Mouse (Mus musculus): Measurements from ENCODE around the gene Nfasc. TPM values are rescaled to one million over a fixed set of nuclear protein-coding genes. Genes with fewer than 3 reads are reported as not detected.

The Nfasc gene
- polyA plus RNA-seq, 1 experiment from 2014 or later = 32.8 TPM

DNA sequence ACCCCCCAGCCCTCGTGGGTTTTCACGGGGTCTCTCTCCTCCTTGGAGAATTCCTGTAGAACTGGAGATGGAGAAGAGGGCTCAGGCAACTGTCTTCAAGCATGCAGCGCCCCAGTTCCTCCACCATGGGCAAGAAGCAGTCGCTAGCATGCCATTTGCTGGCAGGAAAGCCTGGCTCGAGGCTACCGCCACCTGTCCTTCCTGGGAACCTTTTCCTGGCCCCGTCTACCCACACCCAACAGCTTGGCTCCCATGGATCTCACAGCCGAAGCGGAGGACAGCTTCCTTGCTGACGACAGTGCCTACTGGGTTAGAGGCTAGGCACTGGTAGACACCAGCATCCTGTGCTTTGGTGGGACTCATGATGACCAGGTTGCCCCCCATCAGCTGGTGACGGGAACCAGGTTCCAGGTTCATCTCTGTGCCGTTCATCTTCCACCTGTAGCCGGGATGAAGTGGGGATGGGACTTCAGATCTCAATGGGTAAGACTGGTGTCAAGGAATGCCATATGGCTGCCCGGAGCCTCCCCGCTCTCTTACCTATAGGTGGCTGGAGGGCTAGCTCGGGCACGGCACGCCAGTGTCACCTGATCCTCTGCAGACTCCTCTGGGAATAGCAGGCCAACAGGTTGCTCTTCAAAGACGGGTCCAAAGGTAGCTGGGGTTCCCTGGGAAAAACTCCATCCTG is 212.8 kb downstream of the Nfasc start:
- no peak overlapping the region for H3K27ac ChIP-seq (replicated peaks)
- peaks cover 47% of the 10 kb centered on the region for H3K4me1 ChIP-seq
- peaks cover 7% of the 10 kb centered on the region for H3K27me3 ChIP-seq
- H3K4me3 ChIP-seq = no peak overlapping the region
- peaks cover 19% of the 10 kb centered on the region for H3K36me3 ChIP-seq
- WGBS = 90% methylated on average over 19 of the region's 19 CpGs
- H3K4me2 ChIP-seq (replicated peaks) = no peak overlapping the region
- H3K9me3 ChIP-seq = no peaks in the 10 kb centered on the region
- H3K9ac ChIP-seq (replicated peaks) = no peak overlapping the region
- ATAC-seq (ENCODE audit: low FRiP score, low read depth) = no peak

DNA sequence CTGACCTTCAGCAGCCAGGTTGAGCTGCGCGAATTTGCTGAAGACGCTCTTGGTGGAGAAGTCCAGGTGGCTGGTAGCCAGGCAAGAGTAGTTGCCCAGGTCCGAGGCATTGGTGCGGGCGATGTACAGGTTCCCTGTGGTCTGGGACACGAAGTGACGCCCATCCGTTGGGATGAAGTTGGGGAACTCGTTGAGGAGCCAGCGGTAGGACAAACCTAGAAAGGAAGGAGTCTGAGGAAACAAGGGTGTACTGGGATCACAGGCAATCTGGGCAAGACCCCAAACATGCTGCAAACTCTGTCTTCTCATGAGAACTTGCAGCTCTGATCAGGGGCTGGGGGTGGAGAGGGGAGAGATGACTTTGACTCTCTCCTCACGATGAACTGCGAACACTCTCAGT is 213.5 kb downstream of the Nfasc start:
- H3K36me3 ChIP-seq = peaks cover 19% of the 10 kb centered on the region
- H3K4me3 ChIP-seq = no peak overlapping the region
- H3K27ac ChIP-seq (replicated peaks) = no peak overlapping the region
- no peaks in the 10 kb centered on the region for H3K9me3 ChIP-seq
- no peak overlapping the region for H3K4me2 ChIP-seq (replicated peaks)
- no peak overlapping the region for H3K9ac ChIP-seq (replicated peaks)
- H3K27me3 ChIP-seq = peaks cover 7% of the 10 kb centered on the region; the same call in 1 of the 2 replicates
- WGBS = 96% methylated on average over 13 of the region's 13 CpGs
- H3K4me1 ChIP-seq = peaks cover 40% of the 10 kb centered on the region
- ATAC-seq (ENCODE audit: low FRiP score, low read depth) = no peak

DNA sequence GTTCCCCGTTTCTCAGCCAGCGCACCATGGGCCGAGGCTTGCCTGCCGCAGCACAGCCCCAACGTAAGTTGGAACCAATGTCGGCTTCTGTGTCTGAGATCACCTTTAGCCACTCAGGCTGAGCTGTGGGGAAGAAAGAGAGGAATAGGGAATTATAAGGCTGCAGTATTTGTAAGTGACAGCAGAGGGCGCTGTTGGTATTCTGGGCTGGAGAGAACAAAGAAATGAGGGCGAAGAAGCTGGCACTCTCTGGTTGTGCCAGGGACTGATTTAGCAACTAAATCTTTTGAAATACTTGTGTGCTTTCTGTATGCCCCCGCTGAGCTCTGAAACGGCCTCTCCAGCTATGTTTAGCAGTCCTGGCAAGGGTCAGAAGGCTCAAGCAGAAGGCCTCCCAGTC is 215.8 kb downstream of the Nfasc start:
- Histone ChIP-seq H3K36me3 (peaks cover 31% of the 10 kb centered on the region), H3K4me3 (no peak overlapping the region), H3K4me1 (peaks cover 32% of the 10 kb centered on the region), H3K27ac (replicated peaks) (peak overlapping the region; percentile 79), H3K27me3 (peaks cover 7% of the 10 kb centered on the region; the same call in 1 of the 2 replicates), H3K9ac (replicated peaks) (peak overlapping the region; percentile 37; the same call in 1 of the 2 replicates), H3K4me2 (replicated peaks) (peak overlapping the region; percentile 3; the same call in 1 of the 2 replicates), H3K9me3 (no peaks in the 10 kb centered on the region)
- 10% methylated on average over 10 of the region's 10 CpGs for WGBS
- ATAC-seq (ENCODE audit: low FRiP score, low read depth) = peak; percentile 16; the same call in 1 of the 2 replicates

DNA sequence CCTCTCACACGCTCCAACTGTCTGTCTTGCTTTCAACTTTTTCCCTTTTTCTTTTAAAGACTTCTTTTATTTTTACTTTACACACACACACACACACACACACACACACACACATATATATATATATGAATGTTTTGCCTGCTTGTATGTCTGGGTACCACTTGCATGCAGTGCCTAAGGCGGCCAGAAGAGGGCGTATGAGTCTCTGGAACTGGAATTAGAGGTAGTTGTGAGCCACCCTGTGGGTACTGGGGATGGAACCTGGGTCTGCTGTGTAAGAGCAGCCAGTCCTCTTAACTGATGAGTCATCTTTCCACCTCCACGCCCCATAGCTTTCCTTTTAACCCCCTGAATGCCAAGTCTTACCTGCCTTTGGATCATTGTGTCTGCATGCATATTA is 217.7 kb downstream of the Nfasc start:
- no peak for ATAC-seq (ENCODE audit: low FRiP score, low read depth)
- peaks cover 25% of the 10 kb centered on the region for H3K4me1 ChIP-seq
- H3K9me3 ChIP-seq = no peaks in the 10 kb centered on the region
- H3K9ac ChIP-seq (replicated peaks) = no peak overlapping the region
- no peak overlapping the region for H3K4me2 ChIP-seq (replicated peaks)
- H3K36me3 ChIP-seq = peaks cover 33% of the 10 kb centered on the region
- no peak overlapping the region for H3K27ac ChIP-seq (replicated peaks)
- H3K27me3 ChIP-seq = peaks cover 7% of the 10 kb centered on the region; the same call in 1 of the 2 replicates
- WGBS = 39% methylated on average over 4 of the region's 4 CpGs
- H3K4me3 ChIP-seq = no peak overlapping the region

DNA sequence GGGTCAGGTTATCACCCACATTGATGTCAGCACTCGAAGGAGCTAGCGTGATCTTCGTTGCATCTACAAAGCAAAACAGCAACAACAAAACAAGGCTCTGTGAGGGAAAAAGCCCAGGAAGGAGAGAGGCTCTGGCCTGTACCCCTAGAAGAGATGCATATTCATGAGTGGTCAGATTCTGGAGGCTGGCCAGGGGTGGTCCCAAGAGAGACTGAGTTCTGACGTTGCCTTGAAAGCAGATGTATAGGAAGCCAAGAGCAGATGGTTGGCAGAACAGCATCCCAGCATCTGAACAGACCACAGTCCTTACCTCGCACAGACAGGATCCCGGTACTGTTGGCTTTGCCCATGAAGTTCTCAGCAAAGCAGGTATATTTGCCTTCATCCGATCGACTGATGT is 218.5 kb downstream of the Nfasc start:
- ATAC-seq (ENCODE audit: low FRiP score, low read depth) = no peak
- Histone ChIP-seq H3K9ac (replicated peaks) (no peak overlapping the region), H3K9me3 (no peaks in the 10 kb centered on the region), H3K4me2 (replicated peaks) (no peak overlapping the region), H3K36me3 (peaks cover 31% of the 10 kb centered on the region), H3K4me3 (no peak overlapping the region), H3K4me1 (peaks cover 25% of the 10 kb centered on the region), H3K27me3 (peaks cover 7% of the 10 kb centered on the region; the same call in 1 of the 2 replicates), H3K27ac (replicated peaks) (0 out of 2 replicates have a peak overlapping the region, but pooled peaks have one; percentile 35)
- WGBS = 83% methylated on average over 8 of the region's 8 CpGs

DNA sequence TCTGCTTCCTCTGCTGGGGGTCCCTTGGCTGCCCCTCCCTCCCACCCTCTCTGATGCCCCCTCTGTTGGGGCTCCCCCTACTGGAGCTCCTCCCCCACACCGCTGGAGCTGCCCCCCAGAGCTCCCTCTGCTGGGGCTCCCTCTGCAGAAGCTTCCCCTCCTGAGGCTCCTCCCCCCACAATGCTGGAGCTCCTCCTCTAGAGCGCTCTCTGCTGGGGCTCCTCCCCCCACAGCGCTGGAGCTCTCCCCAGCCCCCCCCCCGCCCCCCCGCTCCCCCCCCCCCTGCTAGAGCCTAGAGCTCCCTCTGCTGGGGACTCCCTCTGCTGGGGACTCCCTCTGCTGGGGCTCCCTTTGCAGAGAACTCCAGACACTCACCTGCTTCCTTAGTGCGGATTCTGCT is 220.8 kb downstream of the Nfasc start:
- 20% methylated on average over 3 of the region's 6 CpGs for WGBS

DNA sequence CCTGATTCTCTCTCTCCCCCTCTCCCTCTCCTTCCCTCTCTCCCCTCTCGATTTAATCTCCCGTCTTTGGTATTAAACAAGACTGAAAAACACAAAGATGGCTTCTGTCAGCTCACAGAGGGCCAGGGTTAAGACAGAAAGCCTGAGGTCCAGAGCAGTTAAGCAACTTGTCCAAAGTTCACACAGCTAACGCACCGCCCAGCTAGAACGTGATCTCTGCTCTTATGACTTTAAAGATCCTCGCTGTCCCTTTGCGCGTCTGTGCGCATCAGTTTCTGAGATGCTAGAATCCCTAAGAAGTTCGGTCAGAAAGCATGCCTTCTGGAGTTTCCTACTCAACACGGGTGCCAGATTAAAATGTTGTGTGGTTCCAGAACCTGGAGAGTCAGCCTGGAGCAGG is 221.9 kb downstream of the Nfasc start:
- Histone ChIP-seq H3K4me2 (replicated peaks) (no peak overlapping the region), H3K4me1 (0 out of 2 replicates have a peak, but pooled peaks cover 11% of the 10 kb centered on the region), H3K27me3 (no peaks in the 10 kb centered on the region), H3K36me3 (peaks cover 36% of the 10 kb centered on the region), H3K27ac (replicated peaks) (peak overlapping the region; percentile 46; the same call in 1 of the 2 replicates), H3K9me3 (no peaks in the 10 kb centered on the region), H3K9ac (replicated peaks) (no peak overlapping the region), H3K4me3 (no peak overlapping the region)
- ATAC-seq (ENCODE audit: low FRiP score, low read depth) = no peak
- 91% methylated on average over 11 of the region's 11 CpGs for WGBS

More for the DNA sequence above, 220.8 kb downstream of the Nfasc start:
- no peak overlapping the region for H3K9ac ChIP-seq (replicated peaks)
- no peak; the same call in 1 of the 2 replicates for ATAC-seq (ENCODE audit: low FRiP score, low read depth)
- no peaks in the 10 kb centered on the region for H3K9me3 ChIP-seq
- 0 out of 2 replicates have a peak, but pooled peaks cover 15% of the 10 kb centered on the region for H3K4me1 ChIP-seq
- no peak overlapping the region for H3K4me3 ChIP-seq
- H3K36me3 ChIP-seq = peaks cover 31% of the 10 kb centered on the region
- H3K4me2 ChIP-seq (replicated peaks) = no peak overlapping the region
- H3K27ac ChIP-seq (replicated peaks) = peak overlapping the region; percentile 46; the same call in 1 of the 2 replicates
- H3K27me3 ChIP-seq = peaks cover 7% of the 10 kb centered on the region; the same call in 1 of the 2 replicates

DNA sequence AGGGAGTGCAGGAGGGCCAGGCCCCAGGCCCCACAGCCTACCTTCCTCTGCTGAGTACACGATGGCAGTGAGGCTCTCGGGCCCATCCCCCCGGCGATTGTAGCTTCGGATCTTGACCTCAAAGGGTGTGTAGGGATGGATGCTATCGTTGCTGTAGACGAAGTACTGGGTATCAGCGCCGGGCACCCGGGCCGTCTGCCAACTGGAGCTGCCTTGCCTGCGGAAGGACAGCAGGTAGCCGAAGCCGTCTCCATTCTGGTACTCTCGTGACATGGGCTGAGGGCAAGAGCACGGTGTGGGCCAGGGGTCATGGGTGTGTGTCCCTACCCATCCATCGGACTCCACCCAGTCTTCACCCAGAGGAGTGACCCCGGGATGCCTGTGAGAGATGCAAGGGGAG is 223.0 kb downstream of the Nfasc start:
- WGBS = 91% methylated on average over 18 of the region's 18 CpGs
- no peak overlapping the region for H3K4me3 ChIP-seq
- H3K4me2 ChIP-seq (replicated peaks) = no peak overlapping the region
- no peak overlapping the region for H3K27ac ChIP-seq (replicated peaks)
- 0 out of 2 replicates have a peak, but pooled peaks cover 11% of the 10 kb centered on the region for H3K4me1 ChIP-seq
- no peaks in the 10 kb centered on the region for H3K9me3 ChIP-seq
- H3K27me3 ChIP-seq = no peaks in the 10 kb centered on the region
- peaks cover 40% of the 10 kb centered on the region for H3K36me3 ChIP-seq
- ATAC-seq (ENCODE audit: low FRiP score, low read depth) = no peak
- no peak overlapping the region for H3K9ac ChIP-seq (replicated peaks)

DNA sequence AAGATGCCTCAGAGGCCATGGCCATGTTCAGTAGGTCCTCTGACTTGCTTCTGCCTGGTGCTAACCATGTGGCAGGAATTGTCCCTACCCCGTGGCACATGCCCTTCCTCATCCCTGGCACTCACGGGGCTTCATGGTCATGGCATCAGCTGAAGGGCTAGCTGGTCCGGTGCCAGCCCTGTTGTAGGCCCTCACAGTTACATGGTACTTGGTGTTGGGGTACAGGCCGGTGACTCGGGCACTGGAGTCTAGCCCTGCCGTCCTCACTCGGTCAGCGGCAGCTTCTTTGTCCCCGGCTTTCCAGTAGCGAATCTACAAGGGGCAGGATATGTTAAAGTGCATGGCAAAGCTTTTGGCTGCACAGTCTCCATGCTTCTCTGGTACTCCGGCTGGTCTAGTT is 224.8 kb downstream of the Nfasc start:
- H3K27ac ChIP-seq (replicated peaks) = no peak overlapping the region
- no peak for ATAC-seq (ENCODE audit: low FRiP score, low read depth)
- no peak overlapping the region for H3K9ac ChIP-seq (replicated peaks)

DNA sequence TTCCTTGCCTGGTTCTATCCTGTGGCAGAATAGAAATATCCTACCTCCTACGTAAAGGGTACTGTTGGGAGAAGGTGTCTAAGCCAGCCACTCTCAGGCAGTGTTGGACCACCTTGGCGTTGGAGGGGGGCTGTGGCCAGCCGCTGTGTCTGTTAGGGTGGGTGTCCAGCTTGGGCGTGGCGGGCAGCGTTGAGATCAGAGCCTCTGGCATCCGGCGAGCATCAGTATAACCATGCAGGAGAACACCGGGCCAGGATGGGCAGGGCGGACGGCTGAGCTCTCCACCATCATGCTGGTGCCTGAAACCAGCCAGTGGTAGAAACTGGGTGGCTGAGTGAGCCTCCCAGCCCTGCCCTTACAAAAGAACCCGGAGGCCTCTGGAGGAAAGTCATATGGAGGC is 226.3 kb downstream of the Nfasc start:
- no peak overlapping the region for H3K4me2 ChIP-seq (replicated peaks)
- no peak for ATAC-seq (ENCODE audit: low FRiP score, low read depth)
- H3K27ac ChIP-seq (replicated peaks) = no peak overlapping the region
- H3K9ac ChIP-seq (replicated peaks) = no peak overlapping the region
- H3K4me3 ChIP-seq = no peak overlapping the region
- H3K4me1 ChIP-seq = no peaks in the 10 kb centered on the region; the same call in 1 of the 2 replicates
- no peaks in the 10 kb centered on the region for H3K27me3 ChIP-seq
- H3K36me3 ChIP-seq = peaks cover 24% of the 10 kb centered on the region
- 90% methylated on average over 12 of the region's 12 CpGs for WGBS
- no peaks in the 10 kb centered on the region for H3K9me3 ChIP-seq

More for the DNA sequence above, 224.8 kb downstream of the Nfasc start:
- H3K4me2 ChIP-seq (replicated peaks) = no peak overlapping the region
- peaks cover 29% of the 10 kb centered on the region for H3K36me3 ChIP-seq
- H3K27me3 ChIP-seq = no peaks in the 10 kb centered on the region
- H3K4me3 ChIP-seq = no peak overlapping the region
- WGBS = 94% methylated on average over 11 of the region's 11 CpGs
- H3K9me3 ChIP-seq = no peaks in the 10 kb centered on the region
- H3K4me1 ChIP-seq = peaks cover 5% of the 10 kb centered on the region; the same call in 1 of the 2 replicates
